9 mouse cellular contexts compared by ENCODE assay signal in the genomic region with DNA sequence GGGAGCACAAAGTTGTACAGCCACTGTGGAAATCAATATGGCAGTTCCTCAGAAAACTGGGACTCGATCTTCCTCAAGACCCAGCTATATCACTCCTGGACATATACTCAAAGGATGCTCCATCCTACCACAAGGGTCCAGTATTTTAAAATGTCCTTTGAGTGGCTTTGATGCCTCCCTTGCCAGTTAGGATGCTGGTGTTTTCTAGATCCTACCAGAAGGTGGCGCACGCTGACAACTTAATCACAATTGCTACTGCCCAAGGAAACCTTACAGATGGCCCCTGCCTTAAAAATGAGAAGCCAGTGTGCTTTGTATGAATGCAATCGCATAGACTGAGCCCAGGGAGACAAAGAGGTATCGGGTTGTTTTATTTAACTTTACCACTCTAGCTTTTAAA. TPM values are rescaled to one million over a fixed set of nuclear protein-coding genes. Genes with fewer than 3 reads are reported as not detected.
DNase-seq lines count a peak whose midpoint lies in the region; ATAC-seq lines count a peak whose summit lies in the region.
"Had no signal": no experiment of that assay in that cellular context is flagged by ENCODE, and none has a peak within 500 bp of the region (broad histone marks: within the 10 kb centered on the region; RNA-seq: fewer than 3 reads in every experiment).

No protein-coding gene starts in this region.

- H3K4me1 ChIP-seq in forebrain, embryonic 16.5 days (replicated peaks; ENCODE audit: control insufficient read depth, insufficient read depth, low read length) = no peaks in the 10 kb centered on the region
- peaks cover 7% of the 10 kb centered on the region for H3K4me1 ChIP-seq in hindbrain, embryonic 13.5 days (replicated peaks)
- H3K4me1 ChIP-seq: liver, embryonic 15.5 days had no signal

- no peak overlapping the region for H3K9ac ChIP-seq in forebrain, embryonic 16.5 days (replicated peaks; ENCODE audit: low read depth, low read length)
- H3K9ac ChIP-seq in hindbrain, embryonic 13.5 days = no peak overlapping the region; the same call in 1 of the 2 replicates
- H3K9ac ChIP-seq: liver, embryonic 15.5 days had no signal

- no peak overlapping the region for H3K27ac ChIP-seq in forebrain, embryonic 16.5 days (ENCODE audit: low read length)
- H3K27ac ChIP-seq in hindbrain, embryonic 13.5 days = no peak overlapping the region
- H3K27ac ChIP-seq: liver, embryonic 15.5 days had no signal

- H3K4me2 ChIP-seq in forebrain, embryonic 16.5 days (ENCODE audit: low read length) = no peak overlapping the region
- H3K4me2 ChIP-seq in hindbrain, embryonic 13.5 days = no peak overlapping the region
- H3K4me2 ChIP-seq: liver, embryonic 15.5 days had no signal

- H3K9me3 ChIP-seq in forebrain, embryonic 16.5 days (ENCODE audit: control insufficient read depth, low read length) = no peaks in the 10 kb centered on the region
- no peaks in the 10 kb centered on the region for H3K9me3 ChIP-seq in hindbrain, embryonic 13.5 days
- H3K9me3 ChIP-seq: liver, embryonic 15.5 days had no signal

- peak; percentile 93 for DNase-seq in NIH3T3 (ENCODE audit: low read depth)
- DNase-seq in cerebellum, adult 11-12 months = peak; percentile 51
- DNase-seq in layer of hippocampus, postnatal 14 days (ENCODE audit: low spot score in 2 of 2) = peak; percentile 81 to 86
- DNase-seq in right cerebral cortex, postnatal 14 days = peak; percentile 77
- peak; percentile 62 to 71 for DNase-seq in urinary bladder, postnatal 36 days (ENCODE audit: low spot score in 2 of 2)

- no peak overlapping the region for H3K4me3 ChIP-seq in forebrain, embryonic 16.5 days (replicated peaks; ENCODE audit: low read length)
- no peak overlapping the region for H3K4me3 ChIP-seq in hindbrain, embryonic 13.5 days
- H3K4me3 ChIP-seq: liver, embryonic 15.5 days had no signal

- 5% methylated on average over 5 of the region's 5 CpGs for WGBS in forebrain, embryonic 16.5 days
- 18% methylated on average over 5 of the region's 5 CpGs for WGBS in hindbrain, embryonic 13.5 days

- peaks cover 8% of the 10 kb centered on the region for H3K36me3 ChIP-seq in forebrain, embryonic 16.5 days (ENCODE audit: control insufficient read depth, insufficient read depth)
- H3K36me3 ChIP-seq in hindbrain, embryonic 13.5 days = peaks cover 20% of the 10 kb centered on the region

- peak; percentile 80 for ATAC-seq in forebrain, embryonic 16.5 days
- ATAC-seq in hindbrain, embryonic 13.5 days (ENCODE audit: low FRiP score) = peak; percentile 58; the same call in 1 of the 2 replicates
- peak; percentile 89 for ATAC-seq in megakaryocyte progenitor cell, adult 5-6 weeks (replicated peaks; ENCODE audit: poor library complexity)

- H3K27me3 ChIP-seq in forebrain, embryonic 16.5 days (replicated peaks; ENCODE audit: control insufficient read depth, insufficient read depth, low read length) = no peaks in the 10 kb centered on the region
- H3K27me3 ChIP-seq in hindbrain, embryonic 13.5 days = no peaks in the 10 kb centered on the region
- H3K27me3 ChIP-seq: liver, embryonic 15.5 days had no signal

RNA-seq across cellular contexts. Expression of a gene that starts 15.7 kb away (rescaled TPM):
- polyA plus RNA-seq in forebrain, embryonic 16.5 days (2015; fragmentation: Nextera tagmentation; extraction: Ambion mirVana) = 175 and 182 TPM in 2 replicates
- 157 and 169 TPM in 2 replicates for polyA plus RNA-seq in hindbrain, embryonic 13.5 days (2015; fragmentation: Nextera tagmentation; extraction: Ambion mirVana)
- total RNA-seq in layer of hippocampus, postnatal 14 days (2021) = 10 to 100 TPM; 36.4 to 41.6 TPM
- total RNA-seq in megakaryocyte progenitor cell, adult 5-6 weeks (2015) = 67.0 and 76.1 TPM in 2 replicates
- total RNA-seq in megakaryocyte progenitor cell, adult 5-6 weeks (2017) = 56.1 and 63.5 TPM in 2 replicates
